Mouse (Mus musculus) liver, embryonic 14.5 days (tissue): ENCODE results near the gene Trim69. TPM values are rescaled to one million over a fixed set of nuclear protein-coding genes. Genes with fewer than 3 reads are reported as not detected.

Source experiments
- ATAC-seq: fragments of 200-750 bp; cut with Nextera tagmentation; 2 replicates; pipeline ENCODE4 v1.8.0; 2017; ENCODE audit warnings: moderate number of reproducible peaks, mild to moderate bottlenecking, moderate library complexity; ENCODE audit not compliant: insufficient read depth
- DNase-seq, 3 experiments: peaks; one replicate each; pipeline ENCODE4 v3.0.0-alpha.2; 2012 to 2013; ENCODE audit warnings: low read depth in 3 of 3, low spot score in 3 of 3
- H3K27ac ChIP-seq: fragments of 300-500 bp; sonication (generic); 2 replicates; pipeline ENCODE4 v1.5.1; 2014; ENCODE audit warnings: moderate library complexity, mild to moderate bottlenecking, control low read depth, inconsistent platforms
- H3K27me3 ChIP-seq: fragments of 300-500 bp; sonication (generic); 2 replicates; pipeline ENCODE4 v1.6.1; 2014; ENCODE audit warnings: mild to moderate bottlenecking, low read length, moderate library complexity; ENCODE audit not compliant: control insufficient read depth, insufficient read depth
- H3K36me3 ChIP-seq: fragments of 300-500 bp; sonication (generic); replicated peaks from 2 replicates; pipeline ENCODE4 v1.6.1; 2014; ENCODE audit warnings: low read depth; ENCODE audit not compliant: control insufficient read depth, insufficient read depth
- H3K4me1 ChIP-seq, 2 experiments: fragments of 200-500 bp in 1 of 2; fragments of 300-500 bp in 1 of 2; sonication (generic) in 1 of 2; replicated peaks; 2 replicates each; pipeline ENCODE4 v1.6.1; 2012 to 2014; ENCODE audit warnings: antibody characterized with exemption in 1 of 2, inconsistent platforms in 1 of 2, low read length in 1 of 2; ENCODE audit not compliant: control insufficient read depth in 2 of 2, insufficient read depth in 2 of 2
- H3K4me2 ChIP-seq: fragments of 300-500 bp; sonication (generic); 2 replicates; pipeline ENCODE4 v1.6.1; 2014; ENCODE audit warnings: low read depth, mild to moderate bottlenecking, control low read depth, moderate library complexity
- H3K4me3 ChIP-seq, 2 experiments: fragments of 200-500 bp in 1 of 2; fragments of 300-500 bp in 1 of 2; sonication (generic) in 1 of 2; 2 replicates each; pipeline ENCODE4 v1.5.1; 2012 to 2014; ENCODE audit warnings: low read depth in 2 of 2, low read length in 2 of 2, mild to moderate bottlenecking in 2 of 2, control low read depth in 1 of 2, inconsistent platforms in 1 of 2, moderate library complexity in 1 of 2; ENCODE audit not compliant: insufficient read depth in 1 of 2
- H3K9ac ChIP-seq: fragments of 300-500 bp; sonication (generic); replicated peaks from 2 replicates; pipeline ENCODE4 v1.6.1; 2014; ENCODE audit warnings: mild to moderate bottlenecking, control low read depth, moderate library complexity
- H3K9me3 ChIP-seq: fragments of 300-500 bp; sonication (generic); 2 replicates; pipeline ENCODE4 v1.6.1; 2016; ENCODE audit warnings: low read length, mixed read lengths; ENCODE audit not compliant: control insufficient read depth
- CTCF ChIP-seq: IDR thresholded peaks from 2 replicates; pipeline ENCODE4 v1.5.1; 2016; ENCODE audit warnings: antibody characterized with exemption, low read depth, control low read depth
- EP300 ChIP-seq: IDR thresholded peaks from 2 replicates; pipeline ENCODE4 v1.6.1; 2016; ENCODE audit warnings: antibody characterized with exemption, low read depth
- WGBS: fragments of 180-500 bp; shearing (Covaris S2); extraction: QIAGEN DNeasy Blood & Tissue Kit; methylation state at CpG from one replicate; pipeline ENCODE4 v1.1.7; 2014; ENCODE audit not compliant: insufficient replicate concordance; 5-methylcytosine and 5-hydroxymethylcytosine counted together
- polyA plus RNA-seq, 2 experiments: library from polyadenylated mRNA; depleted of rRNA in 1 of 2; stranded (reverse) in 1 of 2; unstranded in 1 of 2; fragments of >200 nt; fragmentation: Nextera tagmentation in 1 of 2; extraction: Ambion mirVana in 1 of 2; gene quantifications; 2 replicates each; pipeline versions ENCODE4 v1.2.1 to v1.2.3; 2012 to 2014

Trim69 gene
- polyA plus RNA-seq, 2 experiments, result 0.08 TPM; not detected in 1

GRCm38 (mm10) chr2:122157561-122157960, 2.9 kb upstream of the Trim69 start:
- Histone ChIP-seq H3K27me3 (no peaks in the 10 kb centered on the region), H3K36me3 (no peaks in the 10 kb centered on the region; the same call in 1 of the 2 replicates), H3K9me3 (no peaks in the 10 kb centered on the region), H3K4me1 (peaks cover 0 to 23% of the 10 kb centered on the region in 2 experiments; a peak in 2 of 4 replicates), H3K9ac (no peak overlapping the region), H3K4me2 (no peak overlapping the region), H3K4me3 (no peak overlapping the region), H3K27ac (no peak overlapping the region)
- no peak for TF ChIP-seq CTCF
- no peak for TF ChIP-seq EP300
- ATAC-seq (no peak), DNase-seq (no peak)

- TF ChIP-seq CTCF (no peak), EP300 (no peak)
- no peak overlapping the region for H3K27ac ChIP-seq
- 62% methylated on average over 6 of the region's 6 CpGs for WGBS
- no peak overlapping the region for H3K4me2 ChIP-seq
- H3K27me3 ChIP-seq, result no peaks in the 10 kb centered on the region
- H3K4me1 ChIP-seq, result peaks cover 0 to 21% of the 10 kb centered on the region in 2 experiments; a peak in 2 of 4 replicates
- no peaks in the 10 kb centered on the region for H3K9me3 ChIP-seq
- H3K9ac ChIP-seq, result no peak overlapping the region
- ATAC-seq (no peak), DNase-seq (no peak)
- no peak overlapping the region for H3K4me3 ChIP-seq
- no peaks in the 10 kb centered on the region; the same call in 1 of the 2 replicates for H3K36me3 ChIP-seq
Observed at GRCm38 (mm10) chr2:122158362-122158802, 2.1 kb upstream of the Trim69 start.

- H3K9me3 ChIP-seq, result no peaks in the 10 kb centered on the region
- DNase-seq, result no peak
- no peak for ATAC-seq
- H3K4me3 ChIP-seq, result no peak overlapping the region
- H3K9ac ChIP-seq, result no peak overlapping the region
- H3K27me3 ChIP-seq, result no peaks in the 10 kb centered on the region
- peaks cover 0 to 23% of the 10 kb centered on the region in 2 experiments; a peak in 2 of 4 replicates for H3K4me1 ChIP-seq
- WGBS, result 74% methylated on average over 6 of the region's 6 CpGs
- no peak overlapping the region for H3K27ac ChIP-seq
- no peak overlapping the region for H3K4me2 ChIP-seq
- H3K36me3 ChIP-seq, result no peaks in the 10 kb centered on the region
- TF ChIP-seq EP300, result no peak
- no peak for TF ChIP-seq CTCF
Observed at GRCm38 (mm10) chr2:122159667-122160066, 833 bp upstream of the Trim69 start.

- DNase-seq (no peak), ATAC-seq (no peak)
- no peaks in the 10 kb centered on the region for H3K9me3 ChIP-seq
- no peak overlapping the region for H3K4me3 ChIP-seq
- H3K9ac ChIP-seq, result no peak overlapping the region
- H3K4me1 ChIP-seq, result 0 out of 4 replicates have a peak, but pooled peaks cover 0 to 7% of the 10 kb centered on the region in 2 experiments
- no peaks in the 10 kb centered on the region for H3K27me3 ChIP-seq
- no peaks in the 10 kb centered on the region for H3K36me3 ChIP-seq
- no peak overlapping the region for H3K4me2 ChIP-seq
- no peak overlapping the region for H3K27ac ChIP-seq
- no peak for TF ChIP-seq EP300
- no peak for TF ChIP-seq CTCF
- 35% methylated on average over 4 of the region's 4 CpGs for whole genome bisulfite sequencing
Observed at GRCm38 (mm10) chr2:122161542-122161941, 1.0 kb downstream of the Trim69 start.

GRCm38 (mm10) chr2:122162529-122162928, 2.0 kb downstream of the Trim69 start:
- TF ChIP-seq CTCF, result no peak
- Histone ChIP-seq H3K4me1 (0 out of 4 replicates have a peak, but pooled peaks cover 0 to 7% of the 10 kb centered on the region in 2 experiments), H3K9ac (no peak overlapping the region), H3K4me3 (no peak overlapping the region), H3K4me2 (no peak overlapping the region), H3K9me3 (no peaks in the 10 kb centered on the region), H3K36me3 (no peaks in the 10 kb centered on the region), H3K27me3 (no peaks in the 10 kb centered on the region), H3K27ac (no peak overlapping the region)
- WGBS, result 33% methylated on average over 2 of the region's 2 CpGs
- ATAC-seq (no peak), DNase-seq (no peak)
